Mouse (Mus musculus): ENCODE data around the gene Rab14. TPM values are rescaled to one million over a fixed set of nuclear protein-coding genes. Genes with fewer than 3 reads are reported as not detected.

The Rab14 gene
- polyA plus RNA-seq, 1 experiment from 2014 or later: 473 TPM

DNA sequence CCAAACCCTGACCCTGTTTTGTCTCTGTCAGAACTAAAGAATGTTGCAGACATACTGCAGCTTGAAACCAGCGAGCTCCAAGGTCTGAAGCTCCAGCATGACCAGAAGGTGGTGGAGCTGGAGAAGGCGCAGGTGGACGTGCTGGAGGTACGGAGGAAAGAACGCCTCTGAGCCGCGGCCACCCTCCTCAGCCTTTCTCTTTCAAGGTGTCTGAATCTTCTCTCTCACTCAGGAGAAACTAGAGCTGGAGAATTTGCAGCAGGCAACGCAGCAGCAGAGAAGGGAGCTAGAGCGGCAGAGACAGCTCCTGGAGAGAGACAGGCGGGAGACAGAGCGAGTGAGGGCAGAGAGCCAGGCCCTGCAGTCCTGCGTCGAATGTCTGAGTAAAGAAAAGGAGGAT is 35.5 kb downstream of the Rab14 start:
- no peaks in the 10 kb centered on the region for H3K27me3 ChIP-seq (ENCODE audit: control insufficient read depth, insufficient read depth, low read depth, low read length)
- peaks cover 28% of the 10 kb centered on the region for H3K36me3 ChIP-seq (ENCODE audit: control insufficient read depth, insufficient read depth, low read length)
- no peak overlapping the region for H3K4me3 ChIP-seq (ENCODE audit: low read depth, low read length)
- no peaks in the 10 kb centered on the region for H3K4me1 ChIP-seq (ENCODE audit: control insufficient read depth, insufficient read depth, low read length)
- ATAC-seq: no peak
- WGBS: 96% methylated on average over 13 of the region's 13 CpGs
- no peaks in the 10 kb centered on the region for H3K9me3 ChIP-seq (replicated peaks; ENCODE audit: control insufficient read depth, low read length, poor library complexity, severe bottlenecking)
- H3K4me2 ChIP-seq (ENCODE audit: low read length): no peak overlapping the region
- H3K9ac ChIP-seq (ENCODE audit: low read depth, low read length): no peak overlapping the region
- no peak overlapping the region for H3K27ac ChIP-seq (ENCODE audit: low read length)

DNA sequence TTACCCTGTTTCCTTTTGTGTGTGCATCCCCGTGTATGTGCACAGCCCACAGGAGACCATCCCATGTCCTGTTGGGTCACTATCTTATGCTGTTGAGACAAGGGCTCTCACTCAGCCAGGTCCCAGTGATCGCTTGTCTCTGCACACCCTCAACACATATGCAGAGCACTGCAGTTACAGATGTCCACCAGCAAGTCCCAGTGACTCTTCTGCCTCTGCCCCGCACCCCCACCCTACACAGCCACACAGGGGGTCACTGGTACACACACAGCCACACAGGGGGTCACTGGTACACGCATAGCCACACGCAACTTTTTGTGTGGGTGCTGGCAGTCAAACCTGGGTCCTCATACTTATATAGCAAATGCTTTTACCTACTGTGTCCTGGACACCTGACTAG is 37.5 kb downstream of the Rab14 start:
- H3K36me3 ChIP-seq (ENCODE audit: control insufficient read depth, insufficient read depth, low read length): peaks cover 24% of the 10 kb centered on the region
- WGBS: 91% methylated on average over 5 of the region's 5 CpGs
- no peak overlapping the region for H3K4me2 ChIP-seq (ENCODE audit: low read length)
- H3K27ac ChIP-seq (ENCODE audit: low read length): no peak overlapping the region
- no peak overlapping the region for H3K4me3 ChIP-seq (ENCODE audit: low read depth, low read length)
- ATAC-seq: no peak
- no peaks in the 10 kb centered on the region for H3K4me1 ChIP-seq (ENCODE audit: control insufficient read depth, insufficient read depth, low read length)
- no peak overlapping the region for H3K9ac ChIP-seq (ENCODE audit: low read depth, low read length)
- H3K9me3 ChIP-seq (replicated peaks; ENCODE audit: control insufficient read depth, low read length, poor library complexity, severe bottlenecking): no peaks in the 10 kb centered on the region
- H3K27me3 ChIP-seq (ENCODE audit: control insufficient read depth, insufficient read depth, low read depth, low read length): no peaks in the 10 kb centered on the region

DNA sequence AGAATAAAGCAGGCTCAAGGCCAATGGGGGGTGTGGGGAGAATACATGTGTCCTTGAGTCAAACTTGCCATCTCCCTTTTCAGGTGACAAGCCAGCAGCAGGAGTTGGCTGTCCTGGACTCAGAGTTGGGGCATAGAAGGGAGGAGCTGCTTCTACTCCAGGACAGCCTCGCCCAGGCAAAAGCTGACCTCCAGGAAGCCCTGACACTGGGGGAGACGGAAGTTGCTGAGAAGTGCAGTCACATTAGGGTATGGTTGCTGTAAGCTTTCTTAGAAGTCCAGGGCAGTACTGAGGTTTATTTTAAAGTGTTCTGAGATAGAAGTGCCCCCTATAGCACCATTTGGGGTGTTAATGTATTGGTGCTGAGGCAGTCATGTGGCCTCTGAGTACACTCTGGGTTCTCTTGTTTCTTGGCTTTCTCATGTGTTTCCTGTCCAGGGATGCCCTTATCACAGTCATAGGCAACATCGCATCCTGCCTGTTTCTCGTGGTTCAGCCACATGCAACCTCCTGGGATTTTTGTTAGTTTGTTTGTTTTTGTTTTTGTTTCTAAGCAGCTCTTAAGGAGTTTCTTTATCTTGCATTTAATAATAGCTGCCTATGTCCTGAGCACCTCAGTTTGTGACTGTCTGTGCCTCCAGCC is 39.0 kb downstream of the Rab14 start:
- Histone ChIP-seq H3K9ac (ENCODE audit: low read depth, low read length) (no peak overlapping the region), H3K27ac (ENCODE audit: low read length) (no peak overlapping the region), H3K36me3 (ENCODE audit: control insufficient read depth, insufficient read depth, low read length) (peaks cover 21% of the 10 kb centered on the region), H3K4me1 (ENCODE audit: control insufficient read depth, insufficient read depth, low read length) (no peaks in the 10 kb centered on the region), H3K4me3 (ENCODE audit: low read depth, low read length) (no peak overlapping the region), H3K27me3 (ENCODE audit: control insufficient read depth, insufficient read depth, low read depth, low read length) (no peaks in the 10 kb centered on the region), H3K9me3 (replicated peaks; ENCODE audit: control insufficient read depth, low read length, poor library complexity, severe bottlenecking) (no peaks in the 10 kb centered on the region), H3K4me2 (ENCODE audit: low read length) (no peak overlapping the region)
- WGBS: 92% methylated on average over 4 of the region's 4 CpGs
- ATAC-seq: no peak

DNA sequence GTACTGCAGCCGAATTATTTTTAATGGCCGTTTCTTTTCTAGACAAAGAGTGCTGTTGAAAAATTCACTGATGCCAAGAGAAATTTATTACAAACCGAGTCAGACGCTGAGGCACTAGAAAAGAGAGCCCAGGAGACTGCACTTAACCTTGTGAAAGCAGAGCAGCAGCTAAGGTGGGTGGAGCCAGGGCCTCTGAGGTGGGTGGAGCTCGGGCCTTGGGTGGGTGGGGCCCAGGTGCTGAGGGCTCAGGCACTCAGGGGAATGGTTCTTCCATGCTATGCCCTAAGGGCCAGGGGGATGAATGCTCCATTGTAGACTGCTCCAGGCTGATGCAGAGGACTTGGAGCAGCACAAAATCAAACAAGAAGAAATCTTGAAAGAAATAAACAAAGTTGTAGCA is 40.7 kb downstream of the Rab14 start:
- no peak overlapping the region for H3K4me3 ChIP-seq (ENCODE audit: low read depth, low read length)
- no peak for ATAC-seq
- no peak overlapping the region for H3K4me2 ChIP-seq (ENCODE audit: low read length)
- H3K9ac ChIP-seq (ENCODE audit: low read depth, low read length): no peak overlapping the region
- H3K9me3 ChIP-seq (replicated peaks; ENCODE audit: control insufficient read depth, low read length, poor library complexity, severe bottlenecking): no peaks in the 10 kb centered on the region
- 67% methylated on average over 5 of the region's 5 CpGs for WGBS
- no peaks in the 10 kb centered on the region for H3K27me3 ChIP-seq (ENCODE audit: control insufficient read depth, insufficient read depth, low read depth, low read length)
- no peaks in the 10 kb centered on the region for H3K4me1 ChIP-seq (ENCODE audit: control insufficient read depth, insufficient read depth, low read length)
- no peak overlapping the region for H3K27ac ChIP-seq (ENCODE audit: low read length)
- peaks cover 24% of the 10 kb centered on the region for H3K36me3 ChIP-seq (ENCODE audit: control insufficient read depth, insufficient read depth, low read length)

DNA sequence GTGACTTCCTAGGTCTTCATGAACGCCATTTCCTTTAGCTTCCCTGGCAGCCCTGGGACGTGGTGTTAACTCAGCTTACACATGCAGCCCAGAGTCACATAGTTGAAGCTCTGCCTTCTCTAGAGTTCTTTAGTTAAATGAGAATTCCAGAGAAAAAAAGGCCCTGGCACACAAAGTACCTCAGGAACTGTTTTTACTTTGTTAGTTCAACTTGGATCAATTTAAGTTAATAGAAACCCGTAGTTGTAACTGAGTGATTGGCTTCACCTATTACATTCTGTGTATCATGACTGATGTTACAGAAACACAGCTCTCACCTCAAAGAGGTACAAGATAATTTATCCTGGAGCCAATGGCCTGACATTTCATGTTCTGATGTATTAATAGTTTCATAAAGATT is 42.6 kb downstream of the Rab14 start:
- H3K9ac ChIP-seq (ENCODE audit: low read depth, low read length): no peak overlapping the region
- H3K36me3 ChIP-seq (ENCODE audit: control insufficient read depth, insufficient read depth, low read length): peaks cover 24% of the 10 kb centered on the region
- no peaks in the 10 kb centered on the region for H3K4me1 ChIP-seq (ENCODE audit: control insufficient read depth, insufficient read depth, low read length)
- 87% methylated on average over 3 of the region's 3 CpGs for WGBS
- H3K27ac ChIP-seq (ENCODE audit: low read length): no peak overlapping the region
- no peak overlapping the region for H3K4me3 ChIP-seq (ENCODE audit: low read depth, low read length)
- no peaks in the 10 kb centered on the region for H3K27me3 ChIP-seq (ENCODE audit: control insufficient read depth, insufficient read depth, low read depth, low read length)
- H3K9me3 ChIP-seq (replicated peaks; ENCODE audit: control insufficient read depth, low read length, poor library complexity, severe bottlenecking): no peaks in the 10 kb centered on the region
- no peak for ATAC-seq
- H3K4me2 ChIP-seq (ENCODE audit: low read length): no peak overlapping the region

DNA sequence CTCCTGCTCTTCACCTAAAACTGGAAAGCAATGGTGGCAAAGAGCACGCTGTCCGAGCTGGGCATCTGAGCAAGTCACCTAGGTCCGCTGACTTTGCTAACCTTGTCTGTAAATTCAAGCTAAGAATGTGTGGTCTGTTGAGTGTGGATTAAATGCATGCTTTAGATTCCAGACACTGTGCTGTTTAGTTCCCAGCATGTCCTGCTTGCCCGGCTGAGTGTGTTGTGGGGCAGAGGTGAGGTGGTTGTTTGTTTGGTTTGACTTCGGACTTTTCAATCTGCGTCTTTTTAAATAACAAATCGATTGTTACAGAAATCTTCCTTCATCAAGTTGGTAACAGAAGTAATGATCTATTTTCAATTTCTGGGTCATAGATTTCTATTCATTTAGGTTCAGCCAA is 43.1 kb downstream of the Rab14 start:
- no peak for ATAC-seq
- Histone ChIP-seq H3K27ac (ENCODE audit: low read length) (no peak overlapping the region), H3K4me3 (ENCODE audit: low read depth, low read length) (no peak overlapping the region), H3K9ac (ENCODE audit: low read depth, low read length) (no peak overlapping the region), H3K9me3 (replicated peaks; ENCODE audit: control insufficient read depth, low read length, poor library complexity, severe bottlenecking) (no peaks in the 10 kb centered on the region), H3K36me3 (ENCODE audit: control insufficient read depth, insufficient read depth, low read length) (peaks cover 26% of the 10 kb centered on the region), H3K27me3 (ENCODE audit: control insufficient read depth, insufficient read depth, low read depth, low read length) (no peaks in the 10 kb centered on the region), H3K4me2 (ENCODE audit: low read length) (no peak overlapping the region), H3K4me1 (ENCODE audit: control insufficient read depth, insufficient read depth, low read length) (no peaks in the 10 kb centered on the region)
- WGBS: 93% methylated on average over 7 of the region's 7 CpGs

DNA sequence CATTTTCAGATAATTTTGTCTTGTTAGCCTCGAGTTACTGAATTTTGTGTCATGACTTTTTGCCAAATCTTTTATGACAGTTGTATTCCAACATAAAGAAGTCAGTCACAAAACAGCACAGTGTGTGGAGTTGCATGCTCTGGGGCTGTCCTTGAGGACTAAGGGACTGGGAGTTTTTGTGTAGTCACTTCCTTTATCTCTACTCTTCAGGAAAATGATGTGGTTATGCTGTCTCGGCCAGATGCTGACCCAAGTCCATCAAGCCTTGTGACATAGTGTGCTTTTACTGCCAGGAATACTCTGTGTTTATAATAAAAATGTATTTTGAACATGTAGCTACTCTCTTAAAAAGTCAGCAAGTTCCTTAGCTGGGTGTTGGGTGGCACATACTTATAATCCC is 43.9 kb downstream of the Rab14 start:
- no peak overlapping the region for H3K4me2 ChIP-seq (ENCODE audit: low read length)
- no peak overlapping the region for H3K9ac ChIP-seq (ENCODE audit: low read depth, low read length)
- H3K4me3 ChIP-seq (ENCODE audit: low read depth, low read length): no peak overlapping the region
- 93% methylated on average over 2 of the region's 2 CpGs for WGBS
- no peak overlapping the region for H3K27ac ChIP-seq (ENCODE audit: low read length)
- no peak for ATAC-seq
- no peaks in the 10 kb centered on the region for H3K4me1 ChIP-seq (ENCODE audit: control insufficient read depth, insufficient read depth, low read length)
- H3K36me3 ChIP-seq (ENCODE audit: control insufficient read depth, insufficient read depth, low read length): peaks cover 23% of the 10 kb centered on the region
- no peaks in the 10 kb centered on the region for H3K27me3 ChIP-seq (ENCODE audit: control insufficient read depth, insufficient read depth, low read depth, low read length)
- H3K9me3 ChIP-seq (replicated peaks; ENCODE audit: control insufficient read depth, low read length, poor library complexity, severe bottlenecking): no peaks in the 10 kb centered on the region

DNA sequence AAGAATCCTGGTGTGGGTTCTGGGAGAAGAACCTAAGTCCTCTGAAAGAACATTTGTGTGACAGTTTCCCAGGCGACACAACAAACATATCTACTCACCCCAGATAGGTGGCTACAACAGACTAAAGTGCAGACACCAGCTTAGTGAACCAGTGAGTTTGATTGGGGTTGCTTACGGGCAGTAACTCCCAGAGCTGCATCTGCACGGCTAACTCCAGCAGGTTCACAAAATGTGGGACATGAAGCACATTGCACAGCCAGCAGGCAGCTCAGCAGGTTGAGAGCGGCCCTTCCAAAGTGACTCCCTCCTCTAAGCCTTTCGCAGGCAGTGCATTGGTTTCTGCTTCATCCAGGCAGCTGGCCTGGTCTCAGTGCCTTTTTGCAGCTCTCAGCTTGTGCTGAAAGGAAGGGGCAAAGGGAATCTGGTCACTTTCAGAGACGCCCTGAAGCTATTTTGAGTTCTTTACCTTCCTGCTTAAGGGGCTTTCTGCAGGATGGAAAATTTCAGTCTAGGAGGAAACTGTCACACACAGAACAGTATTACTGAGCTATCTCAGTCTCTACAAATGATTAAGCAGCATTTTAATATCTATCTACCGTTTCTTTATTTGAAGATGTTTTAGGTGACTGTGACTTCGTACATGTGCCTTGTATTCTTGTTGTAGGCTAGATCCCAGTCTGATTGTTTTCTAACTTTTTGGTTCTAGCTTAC is 46.9 kb downstream of the Rab14 start:
- H3K36me3 ChIP-seq (ENCODE audit: control insufficient read depth, insufficient read depth, low read length): peaks cover 36% of the 10 kb centered on the region
- 91% methylated on average over 8 of the region's 8 CpGs for WGBS
- no peak overlapping the region for H3K4me3 ChIP-seq (ENCODE audit: low read depth, low read length)
- no peaks in the 10 kb centered on the region for H3K27me3 ChIP-seq (ENCODE audit: control insufficient read depth, insufficient read depth, low read depth, low read length)
- no peak overlapping the region for H3K4me2 ChIP-seq (ENCODE audit: low read length)
- no peaks in the 10 kb centered on the region for H3K9me3 ChIP-seq (replicated peaks; ENCODE audit: control insufficient read depth, low read length, poor library complexity, severe bottlenecking)
- no peak overlapping the region for H3K27ac ChIP-seq (ENCODE audit: low read length)
- ATAC-seq: no peak
- no peak overlapping the region for H3K9ac ChIP-seq (ENCODE audit: low read depth, low read length)
- H3K4me1 ChIP-seq (ENCODE audit: control insufficient read depth, insufficient read depth, low read length): no peaks in the 10 kb centered on the region

DNA sequence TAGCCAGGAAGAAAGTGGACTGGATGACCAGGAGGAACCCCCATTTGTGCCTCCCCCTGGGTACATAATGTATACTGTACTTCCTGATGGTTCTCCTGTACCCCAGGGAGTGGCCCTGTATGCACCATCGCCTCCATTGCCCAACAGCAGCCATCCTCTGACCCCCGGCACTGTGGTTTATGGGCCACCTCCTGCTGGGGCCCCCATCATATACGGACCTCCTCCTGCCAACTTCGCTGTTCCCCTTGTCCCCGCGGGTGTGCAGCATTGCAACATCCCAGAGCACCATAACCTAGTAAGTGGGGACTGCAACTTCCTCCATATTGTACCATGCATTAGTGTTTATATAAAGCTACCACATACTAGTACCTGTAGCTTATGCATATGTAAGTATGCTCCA is 47.7 kb downstream of the Rab14 start:
- H3K9ac ChIP-seq (ENCODE audit: low read depth, low read length): no peak overlapping the region
- ATAC-seq: no peak
- H3K4me1 ChIP-seq (ENCODE audit: control insufficient read depth, insufficient read depth, low read length): no peaks in the 10 kb centered on the region
- no peaks in the 10 kb centered on the region for H3K27me3 ChIP-seq (ENCODE audit: control insufficient read depth, insufficient read depth, low read depth, low read length)
- no peaks in the 10 kb centered on the region for H3K9me3 ChIP-seq (replicated peaks; ENCODE audit: control insufficient read depth, low read length, poor library complexity, severe bottlenecking)
- H3K4me2 ChIP-seq (ENCODE audit: low read length): no peak overlapping the region
- H3K36me3 ChIP-seq (ENCODE audit: control insufficient read depth, insufficient read depth, low read length): peaks cover 37% of the 10 kb centered on the region
- WGBS: 92% methylated on average over 6 of the region's 6 CpGs
- H3K27ac ChIP-seq (ENCODE audit: low read length): no peak overlapping the region
- no peak overlapping the region for H3K4me3 ChIP-seq (ENCODE audit: low read depth, low read length)

All from midbrain, embryonic 16.5 days (tissue).